Mouse (Mus musculus) C2C12 (cell line): ENCODE measurements around the gene Cldn4.

ENCODE experiments used
- CEBPB ChIP-seq: IDR thresholded peaks from one replicate; pipeline ENCODE4 v1.6.1; 2011; ENCODE audit warnings: low read depth, mild to moderate bottlenecking, control low read depth, moderate library complexity
- CTCF ChIP-seq: IDR thresholded peaks from one replicate; pipeline ENCODE4 v1.5.1; 2011; ENCODE audit not compliant: control insufficient read depth, insufficient read depth, insufficient read length
- FOSL1 ChIP-seq: IDR thresholded peaks from one replicate; pipeline ENCODE4 v1.8.0; 2011; ENCODE audit warnings: mild to moderate bottlenecking, low read length; ENCODE audit not compliant: poor library complexity, insufficient read depth, severe bottlenecking
- MAX ChIP-seq: IDR thresholded peaks from one replicate; pipeline ENCODE4 v1.6.1; 2011; ENCODE audit warnings: mild to moderate bottlenecking, control low read depth
- MYOD1 ChIP-seq: IDR thresholded peaks from one replicate; pipeline ENCODE4 v1.6.1; 2011; ENCODE audit warnings: low read depth; ENCODE audit not compliant: control insufficient read depth, insufficient read length
- MYOG ChIP-seq: IDR thresholded peaks from one replicate; pipeline ENCODE4 v1.6.1; 2011; ENCODE audit not compliant: control insufficient read depth, insufficient read length; ENCODE audit errors: extremely low read depth
- USF1 ChIP-seq: IDR thresholded peaks from one replicate; pipeline ENCODE4 v1.6.1; 2011; ENCODE audit warnings: low read depth, mild to moderate bottlenecking, control low read depth, moderate library complexity

DNA sequence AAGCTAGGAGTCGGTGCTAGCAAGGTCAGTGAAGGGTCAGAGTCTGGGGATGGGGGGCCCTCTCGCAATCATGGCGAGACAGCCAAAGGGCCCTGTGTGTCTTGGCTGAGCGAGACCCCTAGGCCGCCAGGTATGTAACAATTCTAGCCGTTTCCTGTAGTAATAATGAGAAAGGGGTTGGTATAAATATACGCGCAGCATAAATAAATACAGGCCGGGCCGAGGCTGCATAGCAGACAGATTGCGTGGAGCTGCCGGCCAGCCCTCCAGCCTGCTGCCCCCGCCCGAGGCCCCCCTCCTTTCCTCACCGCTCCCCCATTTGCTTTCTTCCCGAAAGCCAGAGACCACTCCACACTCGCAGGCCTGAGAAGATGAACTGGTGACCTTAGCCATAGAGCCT, 49.1 kb downstream of the Cldn4 start:
- TF ChIP-seq CTCF (no peak), MYOD1 (no peak), CEBPB (no peak), FOSL1 (no peak), MAX (no peak), USF1 (no peak), MYOG (no peak)
